Mouse (Mus musculus): ENCODE data around the gene Nrg3.

DNA sequence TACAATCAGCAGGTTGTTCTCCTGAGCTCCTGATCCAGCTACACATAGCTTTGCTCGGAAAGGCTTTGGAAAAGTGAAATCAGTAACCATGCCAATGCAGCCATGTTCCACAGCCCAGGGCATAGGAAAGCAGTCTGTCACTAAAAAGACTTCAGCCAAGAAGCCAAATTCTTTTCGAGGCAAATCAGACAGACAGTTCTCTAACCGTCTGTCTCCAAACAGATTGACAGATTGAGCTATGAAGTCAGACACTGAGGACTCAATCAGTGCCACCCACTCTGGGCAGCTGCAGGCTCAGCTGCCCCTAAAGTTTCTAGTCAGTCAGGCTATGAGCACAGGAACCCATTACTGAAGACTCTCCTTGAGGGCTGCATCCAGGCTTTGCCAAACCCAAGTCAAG lies 429.1 kb downstream of the Nrg3 start:
- TF ChIP-seq POLR2A (IDR thresholded peaks at IDR 0.05; ENCODE audit: low read depth, low read length) (no peak), CTCF (conservative IDR thresholded peaks at IDR 0.05; ENCODE audit: insufficient read depth, insufficient read length, low read depth, low read length) (no peak)

All from kidney, adult 2 months (tissue).